Mouse (Mus musculus) stomach, embryonic 15.5 days (tissue): ENCODE data around the gene Arl16. TPM values are rescaled to one million over a fixed set of nuclear protein-coding genes. Genes with fewer than 3 reads are reported as not detected.
A peak's percentile ranks its signal among the peaks of the same experiment; 100 is the strongest.

Experiments
- ATAC-seq: fragments of 200-750 bp; cut with Nextera tagmentation; 2 replicates; pipeline ENCODE4 v1.8.0; 2017; ENCODE audit warnings: low read depth, moderate number of reproducible peaks, moderate TSS enrichment; ENCODE audit not compliant: insufficient read depth, low FRiP score
- H3K27ac ChIP-seq: fragments of 300-500 bp; sonication (generic); 2 replicates; pipeline ENCODE4 v1.5.1; 2015; ENCODE audit warnings: mild to moderate bottlenecking, inconsistent platforms
- H3K27me3 ChIP-seq: fragments of 300-500 bp; sonication (generic); replicated peaks from 2 replicates; pipeline ENCODE4 v1.6.1; 2015; ENCODE audit warnings: inconsistent platforms
- H3K36me3 ChIP-seq: fragments of 300-500 bp; sonication (generic); 2 replicates; pipeline ENCODE4 v1.6.1; 2015; ENCODE audit warnings: inconsistent platforms
- H3K4me1 ChIP-seq: fragments of 300-500 bp; sonication (generic); 2 replicates; pipeline ENCODE4 v1.6.1; 2015; ENCODE audit warnings: inconsistent platforms
- H3K4me2 ChIP-seq: fragments of 300-500 bp; sonication (generic); 2 replicates; pipeline ENCODE4 v1.6.1; 2015; ENCODE audit warnings: mild to moderate bottlenecking, inconsistent platforms
- H3K4me3 ChIP-seq: fragments of 300-500 bp; sonication (generic); replicated peaks from 2 replicates; pipeline ENCODE4 v1.5.1; 2015; ENCODE audit warnings: inconsistent platforms
- H3K9ac ChIP-seq: fragments of 300-500 bp; sonication (generic); 2 replicates; pipeline ENCODE4 v1.6.1; 2015; ENCODE audit warnings: inconsistent platforms
- H3K9me3 ChIP-seq: fragments of 300-500 bp; sonication (generic); 2 replicates; pipeline ENCODE4 v1.6.1; 2016; ENCODE audit warnings: inconsistent platforms
- WGBS: fragments of 180-500 bp; shearing (Covaris S2); methylation state at CpG from one replicate; pipeline ENCODE4 v1.1.7; 2015; 5-methylcytosine and 5-hydroxymethylcytosine counted together
- polyA plus RNA-seq: library from polyadenylated mRNA; unstranded; fragments of >200 nt; fragmentation: Nextera tagmentation; extraction: Ambion mirVana; gene quantifications from 2 replicates; pipeline ENCODE4 v1.2.1, GENCODE M21; 2015

The Arl16 gene
- polyA plus RNA-seq, 1 experiment from 2014 or later = 42.7 TPM

DNA sequence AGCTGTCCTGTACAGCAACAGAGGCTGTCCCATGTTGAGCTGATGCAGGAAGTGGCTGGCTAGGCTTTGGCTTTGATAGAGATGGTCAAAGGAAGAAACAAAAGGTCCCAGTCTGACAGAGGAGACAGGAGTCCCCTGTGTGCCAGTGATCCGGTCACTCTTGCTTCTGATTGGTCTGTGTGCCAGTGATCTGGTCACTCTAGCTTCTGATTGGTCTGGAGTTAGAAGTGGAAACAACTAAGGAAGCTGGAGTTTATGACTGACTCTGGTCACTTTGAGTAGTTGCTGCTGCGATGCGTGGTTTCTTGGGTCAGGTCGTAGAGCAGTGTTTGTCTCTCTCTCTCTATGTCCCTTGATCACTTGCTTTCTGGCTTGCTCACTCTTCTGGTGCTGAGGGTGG, 34.3 kb upstream of the Arl16 start:
- no peak overlapping the region for H3K4me2 ChIP-seq
- WGBS = 85% methylated on average over 4 of the region's 4 CpGs

DNA sequence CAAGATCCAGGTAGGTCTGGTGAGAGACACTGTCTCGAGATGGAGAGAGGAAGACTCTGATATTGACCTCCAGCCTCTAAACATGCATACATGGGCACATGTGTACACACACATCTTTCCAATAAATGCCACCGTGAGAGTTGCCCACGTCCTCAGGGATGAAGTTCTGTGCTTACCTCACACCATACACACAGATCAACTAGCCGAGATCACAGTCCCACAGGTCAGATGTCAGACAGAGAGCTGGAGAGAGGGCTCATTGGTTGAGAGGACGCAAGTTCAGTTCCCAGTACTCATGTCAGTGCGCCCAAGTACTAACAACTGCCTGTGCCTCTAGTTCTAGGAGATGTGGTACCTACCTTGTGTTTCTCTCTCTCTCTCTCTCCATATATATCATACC, 33.6 kb upstream of the Arl16 start:
- no peak for ATAC-seq
- no peaks in the 10 kb centered on the region for H3K27me3 ChIP-seq
- 59% methylated on average over 6 of the region's 6 CpGs for WGBS
- H3K4me3 ChIP-seq = no peak overlapping the region
- no peak overlapping the region for H3K4me2 ChIP-seq
- peaks cover 19% of the 10 kb centered on the region for H3K36me3 ChIP-seq
- H3K9ac ChIP-seq = no peak overlapping the region
- 0 out of 2 replicates have a peak, but pooled peaks cover 17% of the 10 kb centered on the region for H3K4me1 ChIP-seq
- peak overlapping the region; percentile 77; the same call in 1 of the 2 replicates for H3K27ac ChIP-seq
- no peaks in the 10 kb centered on the region for H3K9me3 ChIP-seq

More for the DNA sequence above, 34.3 kb upstream of the Arl16 start:
- Histone ChIP-seq H3K4me3 (no peak overlapping the region), H3K9me3 (no peaks in the 10 kb centered on the region), H3K4me1 (0 out of 2 replicates have a peak, but pooled peaks cover 17% of the 10 kb centered on the region), H3K36me3 (peaks cover 14% of the 10 kb centered on the region), H3K27ac (no peak overlapping the region), H3K9ac (no peak overlapping the region), H3K27me3 (no peaks in the 10 kb centered on the region)
- ATAC-seq = no peak

DNA sequence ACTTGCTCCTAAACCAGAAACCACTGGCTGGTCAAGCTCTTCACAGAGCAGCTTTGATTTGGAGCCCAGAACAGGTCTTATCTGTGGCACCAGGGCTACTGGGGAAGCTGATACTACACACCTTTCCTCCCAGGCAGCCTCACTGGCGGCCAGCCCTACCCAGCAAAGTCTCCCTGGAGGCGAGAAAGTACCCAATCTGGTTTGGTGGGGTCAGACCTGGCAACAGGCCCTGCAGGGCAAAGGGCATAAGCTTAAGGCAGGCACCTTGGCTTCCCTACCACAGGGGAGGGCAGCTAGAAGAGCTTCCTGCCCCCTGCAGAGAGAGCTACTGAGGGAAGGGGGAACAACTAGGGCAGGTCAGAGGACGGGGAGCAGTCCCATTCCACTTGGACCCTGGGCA, 33.0 kb upstream of the Arl16 start:
- Histone ChIP-seq H3K4me1 (0 out of 2 replicates have a peak, but pooled peaks cover 17% of the 10 kb centered on the region), H3K9me3 (no peaks in the 10 kb centered on the region), H3K27ac (peak overlapping the region; percentile 77), H3K4me3 (no peak overlapping the region), H3K36me3 (peaks cover 23% of the 10 kb centered on the region), H3K9ac (no peak overlapping the region), H3K4me2 (0 out of 2 replicates have a peak overlapping the region, but pooled peaks have one; percentile 12), H3K27me3 (no peaks in the 10 kb centered on the region)
- ATAC-seq = peak; percentile 85
- WGBS = 13% methylated on average over 3 of the region's 3 CpGs

GRCm38 (mm10) chr11:120499894-120500293, 32.5 kb upstream of the Arl16 start:
- ATAC-seq = no peak; the same call in 1 of the 2 replicates
- H3K27ac ChIP-seq = peak overlapping the region; percentile 77

GRCm38 (mm10) chr11:120498891-120499290, 31.5 kb upstream of the Arl16 start:
- H3K4me1 ChIP-seq = peaks cover 21% of the 10 kb centered on the region; the same call in 1 of the 2 replicates

More at GRCm38 (mm10) chr11:120499894-120500293, 32.5 kb upstream of the Arl16 start:
- H3K36me3 ChIP-seq = peaks cover 24% of the 10 kb centered on the region
- no peaks in the 10 kb centered on the region for H3K27me3 ChIP-seq
- H3K4me2 ChIP-seq = 0 out of 2 replicates have a peak overlapping the region, but pooled peaks have one; percentile 12
- no peak overlapping the region for H3K9ac ChIP-seq
- WGBS = 76% methylated on average over 6 of the region's 6 CpGs
- H3K9me3 ChIP-seq = no peaks in the 10 kb centered on the region
- H3K4me3 ChIP-seq = no peak overlapping the region
- 0 out of 2 replicates have a peak, but pooled peaks cover 17% of the 10 kb centered on the region for H3K4me1 ChIP-seq

DNA sequence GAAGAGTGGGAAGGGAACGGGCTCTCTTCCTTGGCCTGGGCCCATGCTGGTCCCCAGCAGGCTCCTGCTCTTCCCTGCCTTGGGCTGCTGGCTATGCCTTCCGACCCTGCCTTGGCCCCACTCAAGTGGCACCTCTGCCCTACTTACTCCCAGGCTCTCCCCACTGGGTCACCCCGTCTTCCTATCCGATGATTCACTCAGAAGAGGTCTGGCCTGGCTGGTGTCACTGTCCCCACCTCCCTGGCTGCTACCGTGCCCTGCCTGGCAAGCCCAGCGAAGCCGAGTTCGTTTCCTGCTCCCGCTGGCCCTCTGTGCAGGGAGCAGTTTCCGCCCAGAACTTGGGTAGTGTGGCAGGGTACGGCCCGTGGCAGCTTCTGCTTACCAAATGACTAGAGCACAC, 30.8 kb upstream of the Arl16 start:
- 89% methylated on average over 12 of the region's 12 CpGs for WGBS
- no peak overlapping the region for H3K27ac ChIP-seq
- peaks cover 36% of the 10 kb centered on the region for H3K36me3 ChIP-seq

More at GRCm38 (mm10) chr11:120498891-120499290, 31.5 kb upstream of the Arl16 start:
- WGBS = 73% methylated on average over 5 of the region's 5 CpGs
- Histone ChIP-seq H3K4me3 (no peak overlapping the region), H3K9me3 (no peaks in the 10 kb centered on the region), H3K27ac (peak overlapping the region; percentile 31; the same call in 1 of the 2 replicates), H3K36me3 (peaks cover 34% of the 10 kb centered on the region), H3K27me3 (no peaks in the 10 kb centered on the region), H3K4me2 (no peak overlapping the region), H3K9ac (no peak overlapping the region)
- ATAC-seq = no peak

DNA sequence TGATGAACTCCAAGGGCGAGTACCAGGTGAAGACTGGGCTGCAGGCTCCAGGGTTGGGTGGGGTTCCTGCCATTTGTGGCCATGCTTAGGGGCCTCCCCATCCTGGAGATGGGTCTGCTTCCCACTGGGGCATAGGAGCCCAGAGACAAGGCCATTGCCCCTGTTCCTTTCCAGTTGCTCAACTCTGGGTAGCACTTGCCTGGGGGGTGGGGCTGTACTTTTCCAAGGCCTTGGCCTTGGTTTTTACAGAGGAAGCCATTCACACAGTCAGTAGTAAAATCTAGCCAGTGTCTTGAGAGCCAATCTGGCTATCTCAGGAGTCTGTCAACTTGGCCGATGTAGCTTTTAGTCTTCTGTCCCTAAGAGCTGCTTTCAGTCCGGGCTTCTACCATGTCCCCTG, 30.0 kb upstream of the Arl16 start:
- WGBS = 92% methylated on average over 3 of the region's 3 CpGs
- no peak overlapping the region for H3K9ac ChIP-seq
- H3K27ac ChIP-seq = no peak overlapping the region
- no peaks in the 10 kb centered on the region for H3K27me3 ChIP-seq
- H3K9me3 ChIP-seq = no peaks in the 10 kb centered on the region
- ATAC-seq = no peak
- H3K4me1 ChIP-seq = peaks cover 33% of the 10 kb centered on the region
- peaks cover 36% of the 10 kb centered on the region for H3K36me3 ChIP-seq
- no peak overlapping the region for H3K4me2 ChIP-seq
- no peak overlapping the region for H3K4me3 ChIP-seq

More for the DNA sequence above, 30.8 kb upstream of the Arl16 start:
- no peak overlapping the region for H3K9ac ChIP-seq
- H3K4me3 ChIP-seq = no peak overlapping the region
- no peak for ATAC-seq
- H3K4me1 ChIP-seq = peaks cover 27% of the 10 kb centered on the region
- no peaks in the 10 kb centered on the region for H3K9me3 ChIP-seq
- H3K27me3 ChIP-seq = no peaks in the 10 kb centered on the region
- no peak overlapping the region for H3K4me2 ChIP-seq

DNA sequence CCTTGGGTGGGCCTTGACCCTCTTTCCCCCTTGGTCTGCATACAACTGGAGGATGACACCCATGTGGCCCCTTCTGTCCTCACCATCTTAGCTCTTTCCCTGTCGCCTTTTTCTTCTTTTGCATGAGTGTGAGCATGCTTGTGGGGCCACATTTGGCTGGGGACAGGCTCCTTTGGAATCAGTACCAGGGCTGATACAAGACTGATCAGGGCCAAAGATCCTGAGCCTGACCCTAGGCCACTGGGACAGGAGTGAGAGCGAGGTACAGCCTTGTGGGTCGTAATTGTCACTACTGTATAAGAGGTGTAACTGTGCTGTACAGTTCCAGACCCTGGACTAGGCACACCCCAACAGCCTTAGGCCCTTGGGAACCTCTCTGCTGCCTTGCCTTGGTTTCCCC, 26.5 kb upstream of the Arl16 start:
- Histone ChIP-seq H3K4me2 (peak overlapping the region; percentile 96), H3K36me3 (peaks cover 33% of the 10 kb centered on the region), H3K27me3 (no peaks in the 10 kb centered on the region), H3K4me1 (peaks cover 36% of the 10 kb centered on the region), H3K4me3 (no peak overlapping the region), H3K9ac (no peak overlapping the region), H3K27ac (no peak overlapping the region), H3K9me3 (no peaks in the 10 kb centered on the region)
- ATAC-seq = no peak
- 78% methylated on average over 3 of the region's 3 CpGs for WGBS

GRCm38 (mm10) chr11:120493351-120493750, 25.9 kb upstream of the Arl16 start:
- H3K4me3 ChIP-seq = peak overlapping the region; percentile 96
- peaks cover 32% of the 10 kb centered on the region for H3K36me3 ChIP-seq
- H3K27ac ChIP-seq = peak overlapping the region; percentile 90; the same call in 1 of the 2 replicates
- peak overlapping the region; percentile 96 for H3K4me2 ChIP-seq
- WGBS = 37% methylated on average over 3 of the region's 3 CpGs
- no peaks in the 10 kb centered on the region for H3K27me3 ChIP-seq
- H3K9ac ChIP-seq = peak overlapping the region; percentile 17; the same call in 1 of the 2 replicates
- no peak for ATAC-seq
- H3K9me3 ChIP-seq = no peaks in the 10 kb centered on the region
- H3K4me1 ChIP-seq = peaks cover 33% of the 10 kb centered on the region

GRCm38 (mm10) chr11:120492878-120493203, 25.4 kb upstream of the Arl16 start:
- 30% methylated on average over 3 of the region's 3 CpGs for WGBS

GRCm38 (mm10) chr11:120492024-120492877, 24.8 kb upstream of the Arl16 start:
- H3K9me3 ChIP-seq = no peaks in the 10 kb centered on the region
- under 1% methylated on average over 48 of the region's 48 CpGs for WGBS
- H3K4me1 ChIP-seq = peaks cover 33% of the 10 kb centered on the region
- H3K27me3 ChIP-seq = no peaks in the 10 kb centered on the region
- peak; percentile 15; the same call in 1 of the 2 replicates for ATAC-seq
- peak overlapping the region; percentile 90 for H3K27ac ChIP-seq
- H3K4me3 ChIP-seq = peak overlapping the region; percentile 96
- H3K36me3 ChIP-seq = peaks cover 39% of the 10 kb centered on the region
- H3K4me2 ChIP-seq = peak overlapping the region; percentile 96
- H3K9ac ChIP-seq = peak overlapping the region; percentile 90

More at GRCm38 (mm10) chr11:120492878-120493203, 25.4 kb upstream of the Arl16 start:
- peak overlapping the region; percentile 90 for H3K27ac ChIP-seq
- H3K9me3 ChIP-seq = no peaks in the 10 kb centered on the region
- peak overlapping the region; percentile 96 for H3K4me2 ChIP-seq
- H3K36me3 ChIP-seq = peaks cover 36% of the 10 kb centered on the region
- no peak for ATAC-seq
- peak overlapping the region; percentile 96 for H3K4me3 ChIP-seq
- H3K27me3 ChIP-seq = no peaks in the 10 kb centered on the region
- peaks cover 33% of the 10 kb centered on the region for H3K4me1 ChIP-seq
- peak overlapping the region; percentile 17; the same call in 1 of the 2 replicates for H3K9ac ChIP-seq
